Mouse (Mus musculus) olfactory bulb, adult 2 months (tissue): ENCODE results near the gene 0610040J01Rik. TPM values are rescaled to one million over a fixed set of nuclear protein-coding genes. Genes with fewer than 3 reads are reported as not detected.

ENCODE experiments used
- H3K27ac ChIP-seq: fragments of 200-500 bp; 2 replicates; pipeline ENCODE4 v1.5.1; 2012; ENCODE audit warnings: low read depth, low read length; ENCODE audit not compliant: insufficient read depth
- H3K4me1 ChIP-seq: fragments of 200-500 bp; 2 replicates; pipeline ENCODE4 v1.6.1; 2012; ENCODE audit warnings: low read length; ENCODE audit not compliant: control insufficient read depth, insufficient read depth
- H3K4me3 ChIP-seq: fragments of 200-500 bp; 2 replicates; pipeline ENCODE4 v1.5.1; 2012; ENCODE audit warnings: mild to moderate bottlenecking, low read depth, low read length, moderate library complexity; ENCODE audit not compliant: insufficient read depth
- CTCF ChIP-seq: fragments of 200-500 bp; IDR thresholded peaks from 2 replicates; pipeline ENCODE4 v1.5.1; 2012; ENCODE audit warnings: low read depth, mild to moderate bottlenecking, low read length, moderate library complexity; ENCODE audit not compliant: insufficient read depth
- POLR2A ChIP-seq: fragments of 200-500 bp; IDR thresholded peaks from 2 replicates; pipeline ENCODE4 v1.6.1; 2012; ENCODE audit warnings: mild to moderate bottlenecking, low read depth, low read length, moderate library complexity; ENCODE audit not compliant: insufficient read depth
- WGBS: fragments of 180-500 bp; shearing (Covaris S2); methylation state at CpG from one replicate; pipeline ENCODE4 v1.1.7; 2018; 5-methylcytosine and 5-hydroxymethylcytosine counted together
- polyA plus RNA-seq: library from polyadenylated mRNA; stranded (reverse); fragments of >200 nt; gene quantifications from 2 replicates; pipeline ENCODE4 v1.2.4, GENCODE M21; 2012; ENCODE audit warnings: low replicate concordance; ENCODE audit not compliant: missing spikeins, insufficient read depth, insufficient read length

Gene 0610040J01Rik
- polyA plus RNA-seq, 1 experiment: not detected

DNA sequence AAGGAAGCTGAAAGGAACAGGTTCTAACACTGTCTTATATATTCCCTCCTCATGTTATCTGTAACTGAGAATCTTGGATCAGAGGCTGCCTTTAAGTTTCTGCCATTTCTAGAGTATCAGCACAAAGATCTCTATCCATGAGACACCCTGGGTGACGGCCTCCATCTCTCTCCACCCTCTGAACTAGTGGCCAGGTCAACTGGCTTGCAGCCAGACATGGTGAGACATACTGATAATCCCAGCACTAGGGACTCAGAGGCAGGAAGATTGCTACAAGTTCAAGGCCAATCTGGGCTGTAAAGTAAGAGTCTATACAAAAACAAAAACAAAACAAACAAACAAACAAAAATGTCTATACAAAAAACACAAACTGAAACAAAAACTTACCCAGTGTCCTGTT lies 102.7 kb downstream of the 0610040J01Rik start:
- no peaks in the 10 kb centered on the region for H3K4me1 ChIP-seq
- TF ChIP-seq POLR2A: no peak
- TF ChIP-seq CTCF: no peak
- 92% methylated on average over 1 of the region's 1 CpGs for WGBS

DNA sequence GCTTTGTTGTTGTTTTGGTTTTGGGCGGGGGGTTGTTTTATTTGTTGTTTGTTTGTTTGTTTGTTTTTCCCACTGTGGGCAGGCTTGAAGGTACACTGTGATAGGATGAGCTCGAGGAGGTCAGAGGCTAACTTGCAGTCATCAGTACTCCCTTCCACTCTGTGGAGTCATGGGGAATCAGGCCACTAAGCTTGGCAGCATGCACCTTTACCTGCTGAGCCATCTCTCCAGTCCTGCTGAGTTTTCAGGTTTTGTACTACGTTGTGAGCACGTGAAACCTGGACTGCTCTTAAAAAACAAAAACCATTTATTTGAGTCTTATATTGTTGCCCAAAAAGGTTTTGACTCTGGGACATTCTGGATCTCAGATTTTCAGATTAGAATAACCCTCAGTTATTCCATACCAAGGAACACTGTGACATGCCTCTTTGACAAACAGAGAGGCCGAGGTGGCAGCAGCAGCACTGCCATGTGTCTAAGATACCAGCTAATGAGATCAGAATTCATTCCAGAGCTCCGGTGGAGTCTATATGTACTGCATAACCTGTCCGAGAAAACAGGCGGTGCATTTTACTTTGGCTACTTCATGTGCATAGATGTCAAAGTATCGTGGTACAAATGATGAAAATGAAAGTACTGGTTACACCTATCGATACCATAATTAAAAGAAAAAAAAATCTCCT lies 104.4 kb downstream of the 0610040J01Rik start:
- 93% methylated on average over 10 of the region's 10 CpGs for WGBS
- TF ChIP-seq POLR2A (no peak), CTCF (no peak)
- no peak overlapping the region for H3K4me3 ChIP-seq
- H3K4me1 ChIP-seq: no peaks in the 10 kb centered on the region
- H3K27ac ChIP-seq: no peak overlapping the region

More for the DNA sequence above, 102.7 kb downstream of the 0610040J01Rik start:
- Histone ChIP-seq H3K4me3 (no peak overlapping the region), H3K27ac (no peak overlapping the region)

DNA sequence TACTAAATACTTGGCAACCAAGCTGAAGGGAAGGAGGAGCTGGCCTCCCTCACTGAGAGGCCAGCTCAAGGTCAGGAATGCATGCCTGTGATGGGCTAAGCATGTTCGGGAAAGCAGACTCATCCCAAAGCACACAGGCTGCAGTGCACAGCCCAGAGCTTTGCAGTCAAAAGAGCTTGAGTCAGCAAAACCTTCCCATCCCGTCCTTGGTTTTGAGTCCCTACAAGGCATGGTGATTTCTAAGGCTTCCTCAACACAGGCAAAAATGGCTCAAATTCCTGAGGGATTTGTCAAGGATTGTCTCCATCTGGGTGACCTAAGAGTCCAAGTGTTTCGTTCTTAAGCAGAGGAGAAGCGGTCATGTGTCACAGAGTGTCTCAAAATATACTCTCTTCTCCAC lies 106.0 kb downstream of the 0610040J01Rik start:
- H3K27ac ChIP-seq: no peak overlapping the region
- TF ChIP-seq POLR2A (no peak), CTCF (no peak)
- no peaks in the 10 kb centered on the region for H3K4me1 ChIP-seq
- H3K4me3 ChIP-seq: no peak overlapping the region
- 82% methylated on average over 4 of the region's 4 CpGs for WGBS

DNA sequence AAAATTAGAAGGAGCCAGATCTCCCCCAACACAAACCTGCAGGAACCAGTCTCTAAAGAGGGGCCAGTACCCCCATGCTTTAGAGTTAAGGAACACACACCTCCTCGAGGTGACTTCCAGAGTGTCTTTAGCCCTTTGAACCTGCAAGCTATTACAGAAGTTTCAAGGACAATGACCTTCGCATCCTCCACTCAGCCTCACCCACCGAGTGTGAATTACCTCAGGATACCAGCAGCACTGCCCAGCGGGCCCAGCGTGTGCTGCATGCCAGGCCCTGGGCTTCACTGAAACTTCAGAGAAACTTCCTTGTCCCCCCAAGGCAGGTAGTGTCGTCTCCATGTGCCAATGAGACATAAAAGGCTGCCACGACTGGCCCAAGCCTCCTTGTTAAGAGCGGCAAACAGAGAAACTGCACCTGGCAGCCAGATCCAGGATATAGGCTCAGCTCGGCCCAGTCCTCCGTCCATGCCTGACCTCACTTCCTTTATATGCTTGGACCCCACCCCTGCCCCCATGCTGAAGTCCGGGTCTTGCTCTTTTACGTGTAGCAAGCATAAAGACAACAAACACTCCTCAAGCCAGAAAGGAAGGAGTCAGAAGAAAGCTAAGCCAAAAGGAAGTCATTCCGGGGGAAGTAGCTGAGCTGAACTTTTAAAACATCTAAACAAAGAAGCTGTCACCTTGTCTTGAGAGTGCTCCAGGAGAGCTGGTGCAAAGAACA lies 111.3 kb downstream of the 0610040J01Rik start:
- Histone ChIP-seq H3K4me3 (no peak overlapping the region), H3K4me1 (no peaks in the 10 kb centered on the region), H3K27ac (no peak overlapping the region)
- TF ChIP-seq POLR2A (no peak), CTCF (no peak)
- 92% methylated on average over 13 of the region's 13 CpGs for WGBS

DNA sequence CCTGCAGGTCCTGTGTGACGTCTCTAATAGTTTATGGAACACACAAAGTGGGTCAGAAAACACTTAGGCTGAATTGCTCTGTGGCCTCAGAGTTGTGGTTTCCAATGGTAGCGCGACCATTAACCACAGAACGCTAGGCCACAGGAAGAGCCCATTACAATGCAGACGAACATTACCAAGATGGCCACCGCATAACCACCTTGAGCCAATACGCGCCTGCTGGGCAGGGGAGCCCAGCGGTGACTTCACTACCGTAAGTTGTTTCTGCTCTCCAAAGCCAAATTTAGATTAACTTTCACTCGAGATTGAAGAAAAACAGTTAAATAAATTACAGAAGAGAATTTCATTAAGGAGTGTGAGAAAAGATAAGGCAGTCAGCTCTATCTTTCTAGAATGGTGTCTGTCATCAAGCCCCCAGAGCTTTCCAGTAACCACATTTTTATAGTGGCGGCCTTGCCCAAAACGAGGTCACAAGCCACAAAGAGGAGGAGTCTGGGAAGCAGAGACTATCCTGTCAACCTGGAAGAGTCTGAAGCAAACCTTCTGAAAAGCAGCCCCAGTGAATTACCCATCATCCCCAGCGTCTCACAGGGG lies 113.0 kb downstream of the 0610040J01Rik start:
- Histone ChIP-seq H3K4me3 (no peak overlapping the region), H3K27ac (no peak overlapping the region), H3K4me1 (no peaks in the 10 kb centered on the region)
- no peak for TF ChIP-seq CTCF
- TF ChIP-seq POLR2A: no peak
- 94% methylated on average over 14 of the region's 14 CpGs for WGBS

DNA sequence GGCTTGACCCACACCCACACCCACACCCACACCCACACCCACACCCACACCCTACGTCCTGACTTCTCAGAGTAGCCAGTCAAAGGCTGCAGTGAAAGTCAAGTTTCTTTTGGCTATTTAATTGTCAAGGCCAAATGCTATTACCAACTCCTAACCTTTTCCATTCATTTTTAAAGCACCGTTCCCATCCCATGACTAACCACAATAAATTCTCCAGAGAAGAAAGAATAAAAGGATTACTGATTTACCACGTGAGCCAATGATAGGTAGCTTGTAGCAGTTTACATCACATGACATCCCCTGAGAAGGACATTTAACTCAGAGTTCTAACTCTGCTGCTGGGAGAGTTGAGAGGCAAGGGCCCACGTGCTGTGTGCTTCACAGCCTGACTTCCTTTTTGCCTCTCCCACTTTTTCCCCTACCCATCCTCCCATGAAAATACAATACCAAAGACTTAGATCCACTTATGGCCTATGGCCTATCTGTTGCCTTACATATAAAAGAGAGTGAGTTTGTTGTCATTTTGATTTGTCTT lies 118.7 kb downstream of the 0610040J01Rik start:
- Histone ChIP-seq H3K27ac (no peak overlapping the region), H3K4me3 (no peak overlapping the region), H3K4me1 (no peaks in the 10 kb centered on the region)
- 79% methylated on average over 4 of the region's 4 CpGs for WGBS
- TF ChIP-seq CTCF (no peak), POLR2A (no peak)

DNA sequence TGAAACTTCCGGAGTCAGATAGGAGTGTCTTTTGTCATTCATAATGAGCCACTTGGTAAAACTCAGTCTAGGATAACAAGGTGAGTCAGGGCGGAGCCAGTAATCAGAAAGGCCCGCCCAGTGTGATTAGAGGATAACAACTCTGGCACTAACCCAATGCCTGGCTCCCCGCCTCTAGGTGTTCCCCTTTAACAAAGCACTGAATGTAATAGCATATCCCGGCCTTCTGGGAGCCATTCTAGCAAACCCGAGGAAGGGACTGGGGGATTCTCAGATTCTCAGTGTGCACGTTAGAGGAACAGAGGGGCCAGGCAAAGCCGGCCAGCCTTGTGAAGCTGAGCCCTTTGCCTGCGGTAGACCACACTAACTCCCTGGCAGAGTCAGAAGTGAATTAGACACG lies 120.7 kb downstream of the 0610040J01Rik start:
- H3K4me3 ChIP-seq: no peak overlapping the region
- TF ChIP-seq CTCF (no peak), POLR2A (no peak)
- H3K27ac ChIP-seq: no peak overlapping the region
- WGBS: 55% methylated on average over 10 of the region's 10 CpGs
- H3K4me1 ChIP-seq: peaks cover 7% of the 10 kb centered on the region

DNA sequence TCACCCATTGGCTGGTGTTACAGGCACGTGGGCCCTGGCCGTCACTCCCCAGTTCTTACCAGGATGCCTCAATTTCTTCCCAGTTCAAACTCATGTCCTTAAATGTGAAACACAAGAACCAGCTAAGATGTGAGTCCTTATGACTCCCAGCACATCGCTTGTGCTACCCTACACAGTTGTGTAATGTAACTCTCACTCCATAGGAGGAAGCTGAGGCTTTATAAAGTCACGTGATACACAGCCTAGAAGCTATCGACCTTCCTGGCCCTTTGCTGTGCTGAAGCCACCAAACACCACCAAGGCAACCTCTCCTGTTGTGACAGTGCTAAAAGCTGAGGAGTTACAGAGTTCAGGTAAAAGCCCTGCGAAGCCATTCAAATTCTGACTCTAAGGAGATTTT lies 123.4 kb downstream of the 0610040J01Rik start:
- 95% methylated on average over 6 of the region's 6 CpGs for WGBS
- no peak for TF ChIP-seq POLR2A
- no peak for TF ChIP-seq CTCF
- H3K27ac ChIP-seq: no peak overlapping the region
- H3K4me3 ChIP-seq: no peak overlapping the region
- peaks cover 7% of the 10 kb centered on the region for H3K4me1 ChIP-seq

DNA sequence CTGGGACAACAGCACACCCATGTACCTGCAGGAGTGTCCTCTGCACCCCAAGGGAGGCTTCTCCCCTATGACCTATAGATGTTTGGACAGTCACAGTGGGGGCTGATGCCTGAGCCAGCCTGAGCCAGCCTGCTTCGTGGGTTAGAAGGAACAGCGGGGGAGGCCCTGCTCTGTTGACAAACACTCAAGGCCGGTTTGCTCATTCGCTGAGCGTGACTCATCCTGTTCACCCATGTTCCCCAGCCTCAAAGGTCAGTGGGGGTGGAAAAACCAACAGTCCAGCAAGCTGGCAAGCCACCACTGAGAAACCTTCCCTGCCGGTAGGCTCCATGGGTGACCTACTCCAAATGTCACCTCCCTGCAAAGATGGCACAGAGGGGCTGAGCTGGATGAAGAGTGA lies 124.6 kb downstream of the 0610040J01Rik start:
- 36% methylated on average over 6 of the region's 6 CpGs for WGBS
- TF ChIP-seq POLR2A (no peak), CTCF (no peak)
- H3K4me3 ChIP-seq: no peak overlapping the region
- H3K27ac ChIP-seq: no peak overlapping the region
- peaks cover 7% of the 10 kb centered on the region for H3K4me1 ChIP-seq
